ENCODE assay signal across 13 mouse cellular contexts in the genomic region with DNA sequence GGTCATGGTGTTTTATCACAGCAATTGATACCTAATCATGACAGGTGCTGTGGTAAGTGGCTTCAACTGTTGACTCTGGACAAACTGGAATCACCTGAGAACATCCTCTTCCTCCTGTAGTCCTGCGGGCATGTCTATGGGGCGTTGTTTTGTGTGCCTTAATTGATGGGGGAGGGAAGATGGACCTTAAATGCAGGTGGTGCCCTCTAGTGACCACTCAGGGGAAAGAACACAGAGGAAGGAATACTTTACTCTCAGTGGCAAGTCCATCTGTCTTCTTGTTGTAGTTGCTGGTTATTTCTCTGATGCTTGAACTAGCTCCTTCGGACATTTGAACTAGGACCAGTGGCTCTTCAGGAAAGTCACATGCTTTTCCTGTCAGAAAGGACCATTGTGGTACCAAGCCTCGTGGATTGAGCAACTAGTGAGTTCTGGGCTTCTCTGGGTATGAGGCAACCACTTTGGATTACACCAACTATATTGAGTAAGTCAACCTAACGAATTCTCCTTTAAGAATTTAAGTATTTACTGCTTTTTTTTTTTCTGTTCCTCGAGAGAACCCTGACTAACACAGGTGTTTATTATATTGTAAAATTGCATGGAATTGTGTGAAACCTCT.
A peak's percentile ranks its signal among the peaks of the same experiment; 100 is the strongest.
DNase-seq lines count a peak whose midpoint lies in the region; ATAC-seq and TF ChIP-seq lines count a peak whose summit lies in the region.
"Had no signal": no experiment of that assay in that cellular context is flagged by ENCODE, and none has a peak within 500 bp of the region (broad histone marks: within the 10 kb centered on the region; RNA-seq: fewer than 3 reads in every experiment).

No protein-coding gene starts in this region.

- in situ Hi-C loops in ES-E14 (cut with MboI; ENCODE audit: low sequenced_read_pairs in 2 of 2, unreplicated experiment in 2 of 2) = no loop called here

- TF ChIP-seq EP300 in liver, embryonic 14.5 days (IDR thresholded peaks at IDR 0.05; ENCODE audit: low read depth) = no peak

- no peaks in the 10 kb centered on the region for H3K27me3 ChIP-seq in liver, embryonic 14.5 days (ENCODE audit: control insufficient read depth, insufficient read depth, low read length)
- H3K27me3 ChIP-seq: stomach, embryonic 15.5 days had no signal

- no peak overlapping the region for H3K4me3 ChIP-seq in liver, embryonic 14.5 days (ENCODE audit: insufficient read depth in 1 of 2, low read depth in 2 of 2, low read length in 2 of 2)
- no peak overlapping the region for H3K4me3 ChIP-seq in ES-E14 (ENCODE audit: insufficient read depth in 1 of 2, low read depth in 1 of 2, low read length in 2 of 2, poor library complexity in 1 of 2, severe bottlenecking in 1 of 2)
- H3K4me3 ChIP-seq: stomach, embryonic 15.5 days had no signal

- H3K27ac ChIP-seq in liver, embryonic 14.5 days = no peak overlapping the region
- no peak overlapping the region for H3K27ac ChIP-seq in ES-E14 (ENCODE audit: insufficient read depth, low read depth, low read length, poor library complexity, severe bottlenecking)
- H3K27ac ChIP-seq: stomach, embryonic 15.5 days had no signal

- ATAC-seq in liver, embryonic 14.5 days (ENCODE audit: insufficient read depth) = no peak
- ATAC-seq: forebrain, embryonic 16.5 days had no signal

- no peaks in the 10 kb centered on the region for H3K4me1 ChIP-seq in liver, embryonic 14.5 days (replicated peaks; ENCODE audit: control insufficient read depth in 2 of 2, insufficient read depth in 2 of 2, low read length in 1 of 2)
- no peaks in the 10 kb centered on the region for H3K4me1 ChIP-seq in ES-E14 (ENCODE audit: control insufficient read depth in 2 of 2, insufficient read depth in 2 of 2, low read length in 2 of 2, poor library complexity in 1 of 2)
- H3K4me1 ChIP-seq: stomach, embryonic 15.5 days had no signal

- DNase-seq in embryo, embryonic 10 days (ENCODE audit: low spot score) = peak; percentile 14
- no peak for DNase-seq in embryo, embryonic 9.5 days (ENCODE audit: extremely low spot score)
- no peak for DNase-seq in liver, embryonic 14.5 days (ENCODE audit: low read depth in 3 of 3, low spot score in 3 of 3)
- DNase-seq in liver (no peak), ES-E14 (ENCODE audit: low read depth, low spot score) (peak; percentile 29)
- DNase-seq in induced T-regulatory cell, adult 2 months (ENCODE audit: low read depth) = peak; percentile 10
- no peak for DNase-seq in urinary bladder, postnatal 25 days (ENCODE audit: low spot score)
- no peak for DNase-seq in ovary, postnatal 14 days (ENCODE audit: low spot score)
- DNase-seq: cerebellum, adult 11 months; right cerebral cortex, postnatal 25 days had no signal

- H3K4me2 ChIP-seq in liver, embryonic 14.5 days (ENCODE audit: low read depth) = no peak overlapping the region
- H3K4me2 ChIP-seq: midbrain, embryonic 11.5 days; stomach, embryonic 15.5 days had no signal

- H3K36me3 ChIP-seq in liver, embryonic 14.5 days (replicated peaks; ENCODE audit: control insufficient read depth, insufficient read depth, low read depth) = no peaks in the 10 kb centered on the region
- no peaks in the 10 kb centered on the region for H3K36me3 ChIP-seq in ES-E14 (ENCODE audit: control insufficient read depth, insufficient read depth, low read length, poor library complexity, severe bottlenecking)
- H3K36me3 ChIP-seq: stomach, embryonic 15.5 days had no signal

- no peaks in the 10 kb centered on the region for H3K9me3 ChIP-seq in liver, embryonic 14.5 days (ENCODE audit: control insufficient read depth, low read length)
- no peaks in the 10 kb centered on the region for H3K9me3 ChIP-seq in ES-E14 (ENCODE audit: control insufficient read depth, insufficient read depth, low read depth, low read length)
- H3K9me3 ChIP-seq: stomach, embryonic 15.5 days had no signal

- H3K9ac ChIP-seq in liver, embryonic 14.5 days (replicated peaks) = no peak overlapping the region
- no peak overlapping the region for H3K9ac ChIP-seq in ES-E14 (ENCODE audit: insufficient read depth, low read depth, low read length, poor library complexity, severe bottlenecking)
- H3K9ac ChIP-seq: stomach, embryonic 15.5 days had no signal

- 34% methylated on average over 6 of the region's 6 CpGs for WGBS in liver, embryonic 14.5 days (ENCODE audit: insufficient replicate concordance)

- peak; percentile 54 for TF ChIP-seq CTCF in liver, embryonic 14.5 days (IDR thresholded peaks at IDR 0.05; ENCODE audit: low read depth)

TF ChIP-seq in ES-E14, 5 proteins besides CTCF, POLR2A, EP300 and RAD21:
- TF ChIP-seq ZNF384 (IDR thresholded peaks at IDR 0.05; ENCODE audit: low read depth, low read length) (no peak), ZC3H11A (IDR thresholded peaks at IDR 0.05; ENCODE audit: borderline replicate concordance, low read depth, low read length) (no peak)

Comparison
In these comparisons a context has a peak if more than half of its experiments do, and no peak if none do; other contexts are left out.
1. DNase-seq: peak in embryo, embryonic 10 days (single experiment), ES-E14 (single experiment) and induced T-regulatory cell, adult 2 months (single experiment); none in embryo, embryonic 9.5 days (single experiment), liver, embryonic 14.5 days (0 of 3), liver (single experiment), urinary bladder, postnatal 25 days (single experiment) and ovary, postnatal 14 days (single experiment).